Mouse (Mus musculus) MEL (cell line): ENCODE measurements around the gene Pramel6.

Experiments used
- CHD1 ChIP-seq: IDR thresholded peaks from 2 replicates; pipeline ENCODE4 v1.6.1; 2012; ENCODE audit warnings: low read depth, mild to moderate bottlenecking, inconsistent platforms, low read length, improper control_type of control experiment
- CTCF ChIP-seq, 3 experiments: IDR thresholded peaks in 2 of 3; conservative IDR thresholded peaks in 1 of 3; 2 replicates each; pipeline ENCODE4 v1.5.1; 2011 to 2012; ENCODE audit warnings: low read length in 3 of 3, low read depth in 2 of 3, mild to moderate bottlenecking in 2 of 3, improper control_type of control experiment in 1 of 3, inconsistent platforms in 1 of 3, mixed read lengths in 1 of 3, moderate library complexity in 1 of 3; ENCODE audit not compliant: control insufficient read depth in 1 of 3, insufficient read depth in 1 of 3, poor library complexity in 1 of 3, severe bottlenecking in 1 of 3
- MYB ChIP-seq: IDR thresholded peaks from 2 replicates; pipeline ENCODE4 v1.6.1; 2011; ENCODE audit warnings: mild to moderate bottlenecking, low read depth, low read length, improper control_type of control experiment
- NELFE ChIP-seq: IDR thresholded peaks from 2 replicates; pipeline ENCODE4 v1.6.1; 2011; ENCODE audit warnings: low read depth, low read length, improper control_type of control experiment
- POLR2A ChIP-seq, 2 experiments: IDR thresholded peaks; 2 replicates each; pipeline ENCODE4 v1.6.1; 2011 to 2012; ENCODE audit warnings: low read length in 2 of 2, mild to moderate bottlenecking in 2 of 2, control low read depth in 1 of 2, improper control_type of control experiment in 1 of 2, low read depth in 1 of 2, moderate library complexity in 1 of 2; ENCODE audit not compliant: control insufficient read depth in 1 of 2, insufficient read depth in 1 of 2, poor library complexity in 1 of 2

- no peak for TF ChIP-seq CTCF (IDR thresholded peaks at IDR 0.05 in 2 of 3, conservative IDR thresholded peaks at IDR 0.05 in 1 of 3; ENCODE audit: control insufficient read depth in 1 of 3, insufficient read depth in 1 of 3, low read depth in 2 of 3, low read length in 3 of 3, poor library complexity in 1 of 3, severe bottlenecking in 1 of 3)
- TF ChIP-seq CHD1 = no peak
- no peak for TF ChIP-seq MYB
- no peak for TF ChIP-seq POLR2A (IDR thresholded peaks at IDR 0.05; ENCODE audit: control insufficient read depth in 1 of 2, insufficient read depth in 1 of 2, low read depth in 1 of 2, low read length in 2 of 2, poor library complexity in 1 of 2)
- TF ChIP-seq NELFE = no peak
These were observed 8.7 kb downstream of the Pramel6 start for GRCm38 (mm10) chr2:87515046-87515445.
